Mouse (Mus musculus) MN1 (cell line): ENCODE results near the gene Nphp3.
A peak's percentile ranks its signal among the peaks of the same experiment; 100 is the strongest.

Source experiments
- DNase-seq: peaks from one replicate; pipeline ENCODE4 v3.0.0-alpha.2; 2016; ENCODE audit warnings: low spot score

Nphp3 gene

GRCm38 (mm10) chr9:104001921-104002859 lies at the start of gene Nphp3:
Gene Nphp3 (plus strand): TSS chr9:104002544.
- peak; percentile 98 for DNase-seq

DNA sequence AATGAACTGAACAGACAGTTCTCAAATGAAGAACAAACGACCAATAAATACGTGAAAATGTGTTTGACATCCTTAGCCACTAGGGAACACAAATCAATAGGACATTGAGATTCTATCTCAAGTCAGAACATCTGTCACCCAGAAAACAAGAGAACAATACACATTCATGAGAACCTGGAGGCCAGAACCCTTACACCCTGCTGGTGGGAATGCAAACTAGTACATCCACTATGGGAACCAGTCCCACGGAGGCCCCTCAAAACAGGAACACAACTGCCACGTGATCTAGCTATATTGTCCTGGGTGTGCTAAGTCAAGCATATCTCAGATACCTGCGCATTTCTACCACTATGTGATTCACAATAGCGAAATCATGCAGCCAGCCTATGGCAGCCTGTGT lies 43.6 kb upstream of the Nphp3 start:
- DNase-seq = no peak

GRCm38 (mm10) chr9:103959989-103960388 lies 42.4 kb upstream of the Nphp3 start:
- no peak for DNase-seq

DNA sequence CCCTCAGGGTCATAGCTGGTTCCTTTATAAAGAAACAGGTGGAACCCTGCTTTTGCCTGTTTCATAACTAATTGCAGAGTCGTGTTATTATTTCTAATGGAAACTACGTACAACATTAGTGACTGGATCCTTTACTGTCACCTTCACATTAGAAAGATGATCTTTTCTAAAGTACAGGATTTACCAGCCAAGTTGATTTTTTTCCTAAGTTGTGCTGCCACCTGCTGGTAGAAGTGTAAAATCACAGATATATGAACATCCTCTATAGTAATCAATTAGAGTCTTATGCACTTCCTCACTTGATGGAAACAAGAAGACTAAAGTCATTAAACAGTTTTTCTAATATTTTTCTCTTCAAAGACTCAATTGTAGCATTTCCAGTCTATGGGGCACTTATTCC lies 5.8 kb upstream of the Nphp3 start:
- peak; percentile 83 for DNase-seq

DNA sequence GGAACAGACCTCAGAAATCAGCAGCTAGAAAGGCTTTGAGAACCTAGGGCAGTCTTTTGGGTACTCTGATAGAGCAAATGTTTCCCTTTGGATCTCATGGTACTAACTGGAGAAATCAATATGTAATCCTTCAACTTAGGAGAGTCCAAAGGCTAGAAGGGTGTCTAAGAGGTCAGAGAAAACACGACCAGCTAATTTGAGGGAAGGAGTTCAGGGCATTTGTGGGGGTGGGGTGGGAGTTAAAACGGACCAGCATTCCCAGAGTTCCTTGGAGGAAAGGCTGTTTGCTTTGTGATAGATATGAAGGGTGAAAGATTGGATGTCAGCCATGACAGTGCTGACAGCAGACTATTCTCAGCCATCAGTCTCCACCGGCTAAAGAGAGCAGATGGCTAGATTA lies 1.7 kb upstream of the Nphp3 start:
- DNase-seq = no peak

- DNase-seq = peak; percentile 84
These were observed 578 bp downstream of the Nphp3 start for GRCm38 (mm10) chr9:104002913-104003330.

- no peak for DNase-seq
These were observed 12.2 kb downstream of the Nphp3 start for GRCm38 (mm10) chr9:104014526-104014925.

GRCm38 (mm10) chr9:104021026-104021425 lies 18.7 kb downstream of the Nphp3 start:
- DNase-seq = no peak

GRCm38 (mm10) chr9:104027186-104027585 lies 24.8 kb downstream of the Nphp3 start:
- no peak for DNase-seq

DNA sequence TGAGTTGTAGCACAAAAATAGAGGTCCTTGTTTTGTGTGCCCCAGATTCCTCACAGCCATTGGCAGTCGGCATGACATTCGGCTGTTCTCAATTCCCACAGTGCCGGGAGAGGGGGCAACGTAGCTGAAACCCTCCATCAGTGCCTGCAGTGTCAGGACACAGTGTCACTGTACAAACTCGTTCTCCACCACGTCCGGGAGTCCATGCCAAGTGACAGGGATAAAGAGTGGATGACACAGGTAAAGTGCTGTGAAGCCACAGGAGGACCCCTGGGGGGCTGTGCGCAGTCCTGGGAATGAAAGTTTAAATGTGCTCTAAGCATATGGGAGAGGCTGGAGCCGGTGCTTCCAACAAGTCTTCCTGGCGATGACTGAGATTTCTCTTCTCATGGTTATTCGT lies 27.5 kb downstream of the Nphp3 start:
- no peak for DNase-seq

DNA sequence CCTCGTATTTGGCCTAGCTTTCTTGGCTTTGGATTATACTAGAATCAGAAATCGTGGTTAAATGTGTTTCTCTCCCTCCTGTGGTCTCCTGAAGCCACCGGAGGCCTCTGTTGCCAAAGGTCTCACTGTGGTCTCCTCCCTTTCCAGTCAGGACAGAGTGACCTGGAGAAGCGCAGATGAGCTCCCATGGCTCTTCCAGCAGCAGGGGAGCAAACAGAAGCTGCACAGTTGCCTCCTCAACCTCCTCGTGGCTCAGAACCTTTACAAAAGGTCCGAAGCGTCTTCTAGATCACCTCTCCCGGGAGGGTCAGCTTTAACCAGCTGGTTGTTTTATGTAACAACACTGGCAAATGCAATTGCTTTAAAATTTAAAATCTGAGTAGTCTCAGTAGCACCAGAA lies 31.9 kb downstream of the Nphp3 start:
- DNase-seq = no peak

DNA sequence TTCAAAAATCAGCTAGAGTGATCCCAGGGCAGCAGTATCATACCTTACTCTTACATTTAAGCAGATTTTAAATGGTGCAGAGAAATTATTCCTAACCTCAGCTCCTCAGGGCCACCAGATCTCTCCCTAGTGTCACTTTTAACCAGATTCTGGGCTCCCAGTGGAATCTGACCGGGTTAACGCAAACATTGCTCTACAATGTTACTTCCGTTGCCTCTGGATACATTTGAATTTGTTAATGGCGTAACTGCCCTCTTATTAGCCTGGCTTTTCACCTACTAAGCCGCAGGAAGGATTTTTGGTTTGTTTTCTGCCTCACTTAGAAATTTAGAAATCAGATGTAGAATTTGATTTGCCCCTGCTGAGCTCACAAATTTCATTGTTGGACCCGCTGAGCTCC lies 32.4 kb downstream of the Nphp3 start:
- DNase-seq = no peak

DNA sequence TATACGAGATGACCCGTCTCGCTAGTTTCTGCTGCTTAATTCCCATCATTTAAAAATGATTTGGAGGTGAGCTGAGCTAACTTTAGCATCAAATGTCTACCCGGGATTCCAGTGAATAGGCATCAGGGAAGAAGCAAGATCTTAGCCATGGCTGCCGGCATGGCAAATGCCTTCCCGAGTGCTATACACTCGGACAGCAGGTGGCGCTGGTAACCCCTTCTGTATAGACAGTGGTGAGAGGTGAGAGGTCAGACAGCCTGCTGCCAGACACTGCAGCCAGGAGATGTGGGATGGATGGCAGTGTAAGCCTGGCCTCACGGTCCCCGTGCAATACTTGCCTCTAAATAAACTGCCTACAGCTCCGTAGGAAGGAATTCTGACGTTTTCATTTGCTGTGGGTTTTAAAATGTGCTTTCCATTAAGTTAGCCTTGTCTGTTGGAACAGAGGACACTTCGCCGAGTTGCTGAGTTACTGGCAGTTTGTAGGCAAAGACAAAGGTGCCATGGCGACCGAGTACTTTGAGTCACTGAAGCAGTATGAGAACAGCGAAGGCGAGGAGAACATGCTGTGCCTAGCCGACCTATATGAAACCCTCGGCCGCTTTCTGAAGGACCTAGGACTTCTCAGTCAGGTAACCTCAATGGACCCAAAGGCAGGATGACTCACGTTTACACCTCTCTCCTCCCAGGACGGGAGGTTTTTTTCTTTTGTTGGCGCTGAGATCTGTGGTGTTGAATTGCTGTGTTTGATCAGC lies 33.1 kb downstream of the Nphp3 start:
- DNase-seq = peak; percentile 72

DNA sequence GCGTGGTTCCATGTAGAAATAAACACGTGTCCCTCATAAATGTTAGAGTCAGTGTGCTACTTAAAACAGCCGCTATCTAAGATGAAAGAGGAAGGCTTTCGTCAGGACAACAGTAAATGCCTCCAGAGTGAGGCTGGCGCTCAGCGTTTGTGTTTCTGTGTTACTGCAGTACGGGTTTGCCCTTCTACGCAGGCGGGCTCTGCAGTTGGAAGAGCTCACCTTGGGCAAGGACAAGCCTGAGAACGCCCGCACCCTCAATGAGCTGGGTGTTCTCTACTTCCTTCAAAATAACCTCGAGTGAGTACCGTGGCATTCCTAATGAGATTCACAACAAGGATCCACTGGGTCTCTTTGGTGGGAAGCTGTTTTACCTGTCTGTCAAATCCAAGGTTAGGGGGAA lies 35.9 kb downstream of the Nphp3 start:
- DNase-seq = no peak

DNA sequence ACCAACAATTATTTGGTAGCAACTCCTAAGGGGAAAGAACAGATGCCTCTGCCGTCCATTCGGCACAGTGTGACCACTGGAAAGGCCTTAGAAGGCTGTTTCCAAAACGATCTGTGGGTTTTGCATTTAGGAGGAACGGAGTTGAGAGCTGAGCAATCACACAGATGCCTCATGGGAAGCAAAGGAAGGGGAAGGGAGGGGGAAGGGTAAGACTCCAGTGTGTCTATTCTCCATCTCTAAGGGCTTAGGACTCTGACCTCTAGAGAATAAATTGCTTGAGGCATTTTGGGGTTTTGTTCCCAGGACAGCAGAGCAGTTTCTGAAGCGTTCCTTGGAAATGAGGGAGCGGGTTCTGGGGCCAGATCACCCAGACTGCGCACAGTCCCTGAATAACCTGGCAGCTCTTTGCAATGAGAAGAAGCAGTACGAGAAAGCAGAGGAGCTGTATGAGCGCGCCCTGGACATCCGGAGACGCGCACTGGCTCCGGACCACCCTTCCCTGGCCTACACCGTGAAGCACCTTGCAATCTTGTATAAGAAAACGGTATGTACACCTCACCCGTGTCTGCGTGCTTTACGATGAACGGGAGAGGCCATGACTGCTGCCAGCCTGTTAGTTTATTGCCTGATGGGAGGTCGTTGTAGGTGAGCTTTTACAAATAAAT lies 36.8 kb downstream of the Nphp3 start:
- no peak for DNase-seq

DNA sequence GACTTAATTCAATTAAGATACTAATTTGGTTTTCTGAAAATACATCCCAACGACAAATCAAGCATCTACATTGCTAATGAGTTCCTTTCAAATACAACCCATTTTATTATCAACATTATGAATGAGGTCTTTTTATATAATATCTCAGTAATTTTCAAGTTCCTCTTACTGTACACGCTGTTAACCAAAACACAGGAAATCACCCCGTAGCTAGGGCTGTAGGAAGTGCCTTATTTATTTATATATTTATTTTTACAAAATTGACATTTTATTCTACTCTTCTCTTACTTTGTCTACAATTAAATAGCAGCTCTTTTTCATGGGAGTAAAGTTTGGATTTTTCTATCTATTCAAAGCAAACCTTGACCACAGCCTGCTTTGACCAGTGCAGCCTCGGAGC lies 37.4 kb downstream of the Nphp3 start:
- DNase-seq = no peak

- DNase-seq = no peak
These were observed 38.0 kb downstream of the Nphp3 start, which contains the start of gene Gm28305 for GRCm38 (mm10) chr9:104040362-104040761. Gene Gm28305 (plus strand): TSS chr9:104040662.

DNA sequence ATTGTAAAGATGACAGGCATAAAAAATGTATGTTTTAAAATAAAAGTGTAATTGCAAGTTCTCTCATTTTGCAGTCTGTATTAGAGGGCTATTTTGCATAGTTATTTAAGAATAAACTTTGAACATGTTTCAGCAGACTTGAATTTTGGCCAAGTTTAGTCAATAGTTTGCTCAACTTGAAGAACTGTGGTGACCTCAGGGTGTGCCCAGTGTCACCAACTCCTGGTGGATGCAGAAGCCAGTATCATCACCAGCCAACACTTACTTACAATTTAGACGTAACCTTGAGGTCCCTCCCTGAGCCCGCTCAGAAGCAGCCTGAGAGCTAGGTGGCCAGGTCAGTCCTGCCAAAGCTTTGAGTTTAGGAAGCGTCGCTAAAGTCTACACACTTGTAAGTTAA lies 41.3 kb downstream of the Nphp3 start:
- no peak for DNase-seq

- DNase-seq = no peak
These were observed 48.7 kb downstream of the Nphp3 start for GRCm38 (mm10) chr9:104051028-104051427.

GRCm38 (mm10) chr9:104062430-104063243 lies 60.3 kb downstream of the Nphp3 start, which contains the start of gene Uba5:
Gene Uba5 (minus strand): TSS chr9:104063134.
- peak; percentile 81 for DNase-seq

- DNase-seq = peak; percentile 89
These were observed 61.1 kb downstream of the Nphp3 start, which contains the start of gene Acad11 for GRCm38 (mm10) chr9:104063244-104063961. Gene Acad11 (plus strand): TSS chr9:104063377.
